Mouse (Mus musculus): ENCODE measurements around the gene Rftn1. TPM values are rescaled to one million over a fixed set of nuclear protein-coding genes. Genes with fewer than 3 reads are reported as not detected.

Rftn1 gene
- total and polyA plus RNA-seq, 2 experiments from 2014 or later, result 19.7 to 44.4 TPM

GRCm38 (mm10) chr17:50010096-50010495 is 180.4 kb downstream of the Rftn1 start:
- Histone ChIP-seq H3K4me3 (ENCODE audit: low read length) (no peak overlapping the region), H3K36me3 (ENCODE audit: insufficient read depth, low read length) (no peaks in the 10 kb centered on the region), H3K27me3 (ENCODE audit: insufficient read depth, low read length) (no peaks in the 10 kb centered on the region), H3K9me3 (ENCODE audit: low read length) (no peaks in the 10 kb centered on the region), H3K9ac (replicated peaks; ENCODE audit: low read length) (no peak overlapping the region), H3K4me2 (ENCODE audit: low read depth, low read length) (no peak overlapping the region), H3K27ac (no peak overlapping the region), H3K4me1 (ENCODE audit: insufficient read depth, low read length) (peaks cover 12% of the 10 kb centered on the region)
- TF ChIP-seq CTCF (IDR thresholded peaks at IDR 0.05; ENCODE audit: low read depth), result no peak
- ATAC-seq (no peak), DNase-seq (ENCODE audit: low spot score) (peak; percentile 29)
- 43% methylated on average over 4 of the region's 4 CpGs for WGBS

- Histone ChIP-seq H3K27ac (peak overlapping the region; percentile 56), H3K4me2 (ENCODE audit: low read depth, low read length) (peak overlapping the region; percentile 33), H3K27me3 (ENCODE audit: insufficient read depth, low read length) (no peaks in the 10 kb centered on the region), H3K9ac (replicated peaks; ENCODE audit: low read length) (no peak overlapping the region), H3K9me3 (ENCODE audit: low read length) (no peaks in the 10 kb centered on the region), H3K4me3 (ENCODE audit: low read length) (no peak overlapping the region), H3K4me1 (ENCODE audit: insufficient read depth, low read length) (peaks cover 12% of the 10 kb centered on the region), H3K36me3 (ENCODE audit: insufficient read depth, low read length) (no peaks in the 10 kb centered on the region)
- 4% methylated on average over 9 of the region's 9 CpGs for WGBS
- TF ChIP-seq CTCF (IDR thresholded peaks at IDR 0.05; ENCODE audit: low read depth), result no peak
- ATAC-seq (peak; percentile 89), DNase-seq (ENCODE audit: low spot score) (peak; percentile 80)
These were observed 183.6 kb downstream of the Rftn1 start for GRCm38 (mm10) chr17:50006721-50007351.

GRCm38 (mm10) chr17:50006338-50006720 is 184.1 kb downstream of the Rftn1 start:
- H3K27me3 ChIP-seq (ENCODE audit: insufficient read depth, low read length), result no peaks in the 10 kb centered on the region
- H3K9ac ChIP-seq (replicated peaks; ENCODE audit: low read length), result no peak overlapping the region
- peaks cover 12% of the 10 kb centered on the region for H3K4me1 ChIP-seq (ENCODE audit: insufficient read depth, low read length)
- no peak for DNase-seq (ENCODE audit: low spot score)
- no peaks in the 10 kb centered on the region for H3K36me3 ChIP-seq (ENCODE audit: insufficient read depth, low read length)
- H3K9me3 ChIP-seq (ENCODE audit: low read length), result no peaks in the 10 kb centered on the region
- 30% methylated on average over 7 of the region's 7 CpGs for whole genome bisulfite sequencing
- no peak for TF ChIP-seq CTCF (IDR thresholded peaks at IDR 0.05; ENCODE audit: low read depth)
- peak overlapping the region; percentile 56 for H3K27ac ChIP-seq
- H3K4me2 ChIP-seq (ENCODE audit: low read depth, low read length), result 0 out of 2 replicates have a peak overlapping the region, but pooled peaks have one; percentile 33
- ATAC-seq, result peak; percentile 36
- no peak overlapping the region for H3K4me3 ChIP-seq (ENCODE audit: low read length)

- Histone ChIP-seq H3K27ac (no peak overlapping the region), H3K9ac (replicated peaks; ENCODE audit: low read length) (no peak overlapping the region), H3K4me1 (ENCODE audit: insufficient read depth, low read length) (peaks cover 12% of the 10 kb centered on the region), H3K4me2 (ENCODE audit: low read depth, low read length) (no peak overlapping the region), H3K36me3 (ENCODE audit: insufficient read depth, low read length) (0 out of 2 replicates have a peak, but pooled peaks cover 4% of the 10 kb centered on the region), H3K9me3 (ENCODE audit: low read length) (no peaks in the 10 kb centered on the region), H3K27me3 (ENCODE audit: insufficient read depth, low read length) (no peaks in the 10 kb centered on the region), H3K4me3 (ENCODE audit: low read length) (no peak overlapping the region)
- DNase-seq (ENCODE audit: low spot score), result no peak
- 79% methylated on average over 4 of the region's 4 CpGs for WGBS
- ATAC-seq, result no peak
- no peak for TF ChIP-seq CTCF (IDR thresholded peaks at IDR 0.05; ENCODE audit: low read depth)
These were observed 187.3 kb downstream of the Rftn1 start for GRCm38 (mm10) chr17:50003156-50003555.

GRCm38 (mm10) chr17:50002171-50002570 is 188.3 kb downstream of the Rftn1 start:
- TF ChIP-seq CTCF (IDR thresholded peaks at IDR 0.05; ENCODE audit: low read depth), result no peak
- Histone ChIP-seq H3K9ac (replicated peaks; ENCODE audit: low read length) (no peak overlapping the region), H3K4me1 (ENCODE audit: insufficient read depth, low read length) (peaks cover 11% of the 10 kb centered on the region), H3K36me3 (ENCODE audit: insufficient read depth, low read length) (0 out of 2 replicates have a peak, but pooled peaks cover 4% of the 10 kb centered on the region), H3K9me3 (ENCODE audit: low read length) (no peaks in the 10 kb centered on the region), H3K27ac (no peak overlapping the region), H3K4me2 (ENCODE audit: low read depth, low read length) (no peak overlapping the region), H3K4me3 (ENCODE audit: low read length) (no peak overlapping the region), H3K27me3 (ENCODE audit: insufficient read depth, low read length) (no peaks in the 10 kb centered on the region)
- WGBS, result 67% methylated on average over 3 of the region's 3 CpGs
- ATAC-seq (no peak), DNase-seq (ENCODE audit: low spot score) (no peak)

- no peak overlapping the region for H3K27ac ChIP-seq
- no peak overlapping the region for H3K9ac ChIP-seq (replicated peaks; ENCODE audit: low read length)
- no peak overlapping the region for H3K4me2 ChIP-seq (ENCODE audit: low read depth, low read length)
- DNase-seq (ENCODE audit: low spot score) (no peak), ATAC-seq (no peak)
- TF ChIP-seq CTCF (IDR thresholded peaks at IDR 0.05; ENCODE audit: low read depth), result no peak
- H3K27me3 ChIP-seq (ENCODE audit: insufficient read depth, low read length), result no peaks in the 10 kb centered on the region
- H3K9me3 ChIP-seq (ENCODE audit: low read length), result no peaks in the 10 kb centered on the region
- H3K36me3 ChIP-seq (ENCODE audit: insufficient read depth, low read length), result 0 out of 2 replicates have a peak, but pooled peaks cover 4% of the 10 kb centered on the region
- no peak overlapping the region for H3K4me3 ChIP-seq (ENCODE audit: low read length)
- H3K4me1 ChIP-seq (ENCODE audit: insufficient read depth, low read length), result peaks cover 6% of the 10 kb centered on the region; the same call in 1 of the 2 replicates
These were observed 188.7 kb downstream of the Rftn1 start for GRCm38 (mm10) chr17:50001754-50002153.

- Histone ChIP-seq H3K4me3 (ENCODE audit: low read length) (no peak overlapping the region), H3K4me1 (ENCODE audit: insufficient read depth, low read length) (no peaks in the 10 kb centered on the region), H3K9me3 (ENCODE audit: low read length) (no peaks in the 10 kb centered on the region), H3K36me3 (ENCODE audit: insufficient read depth, low read length) (0 out of 2 replicates have a peak, but pooled peaks cover 4% of the 10 kb centered on the region), H3K9ac (replicated peaks; ENCODE audit: low read length) (no peak overlapping the region), H3K27me3 (ENCODE audit: insufficient read depth, low read length) (no peaks in the 10 kb centered on the region), H3K27ac (no peak overlapping the region), H3K4me2 (ENCODE audit: low read depth, low read length) (no peak overlapping the region)
- 0 out of 2 replicates have a peak, but pooled peaks have one; percentile 15 for ATAC-seq
- DNase-seq (ENCODE audit: low spot score), result no peak
- WGBS, result 78% methylated on average over 3 of the region's 3 CpGs
- no peak for TF ChIP-seq CTCF (IDR thresholded peaks at IDR 0.05; ENCODE audit: low read depth)
These were observed 189.9 kb downstream of the Rftn1 start for GRCm38 (mm10) chr17:50000580-50000979.

Data from hindbrain, postnatal 0 days (tissue).